Mouse (Mus musculus) forebrain, embryonic 14.5 days (tissue): Measurements from ENCODE around the gene Mdga1. TPM values are rescaled to one million over a fixed set of nuclear protein-coding genes. Genes with fewer than 3 reads are reported as not detected.

Experiments
- ATAC-seq: fragments of 200-750 bp; cut with Nextera tagmentation; 2 replicates; pipeline ENCODE4 v1.8.0; 2017; ENCODE audit warnings: mild to moderate bottlenecking, moderate library complexity
- DNase-seq: peaks from one replicate; pipeline ENCODE4 v3.0.0-alpha.2; 2015; ENCODE audit warnings: low spot score
- H3K27ac ChIP-seq: fragments of 300-500 bp; sonication (generic); 2 replicates; pipeline ENCODE4 v1.5.1; 2014; ENCODE audit warnings: low read depth, mild to moderate bottlenecking, control low read depth, low read length, moderate library complexity
- H3K27me3 ChIP-seq: fragments of 300-500 bp; sonication (generic); replicated peaks from 2 replicates; pipeline ENCODE4 v1.6.1; 2014; ENCODE audit warnings: low read length, control low read depth, mixed read lengths; ENCODE audit not compliant: control insufficient read depth, insufficient read depth
- H3K36me3 ChIP-seq: fragments of 300-500 bp; sonication (generic); 2 replicates; pipeline ENCODE4 v1.6.1; 2014; ENCODE audit warnings: low read length, control low read depth; ENCODE audit not compliant: control insufficient read depth, insufficient read depth
- H3K4me1 ChIP-seq: fragments of 300-500 bp; sonication (generic); 2 replicates; pipeline ENCODE4 v1.6.1; 2014; ENCODE audit warnings: antibody characterized with exemption, low read length, control low read depth; ENCODE audit not compliant: control insufficient read depth, insufficient read depth
- H3K4me2 ChIP-seq: fragments of 300-500 bp; sonication (generic); 2 replicates; pipeline ENCODE4 v1.6.1; 2014; ENCODE audit warnings: mild to moderate bottlenecking, control low read depth, low read length
- H3K4me3 ChIP-seq: fragments of 300-500 bp; sonication (generic); 2 replicates; pipeline ENCODE4 v1.5.1; 2014; ENCODE audit warnings: low read depth, low read length, control low read depth
- H3K9ac ChIP-seq: fragments of 300-500 bp; sonication (generic); 2 replicates; pipeline ENCODE4 v1.6.1; 2014; ENCODE audit warnings: mild to moderate bottlenecking, low read length, control low read depth, moderate library complexity
- H3K9me3 ChIP-seq: fragments of 300-500 bp; sonication (generic); replicated peaks from 2 replicates; pipeline ENCODE4 v1.6.1; 2016; ENCODE audit warnings: low read length, control low read depth, mixed read lengths; ENCODE audit not compliant: control insufficient read depth
- WGBS: fragments of 180-500 bp; shearing (Covaris S2); extraction: QIAGEN DNeasy Blood & Tissue Kit; methylation state at CpG from one replicate; pipeline ENCODE4 v1.1.7; 2014; 5-methylcytosine and 5-hydroxymethylcytosine counted together
- polyA plus RNA-seq: library from polyadenylated mRNA; unstranded; fragments of >200 nt; fragmentation: Nextera tagmentation; extraction: Ambion mirVana; gene quantifications from 2 replicates; pipeline ENCODE4 v1.2.1, GENCODE M21; 2014

Mdga1 gene
- 9.4 and 9.9 TPM in 2 replicates for polyA plus RNA-seq

GRCm38 (mm10) chr17:29970037-29970555 is at the start of gene Mdga1:
Gene Mdga1, minus strand, starts transcription at chr17:29970087.
- WGBS, result 71% methylated on average over 7 of the region's 7 CpGs

GRCm38 (mm10) chr17:30018927-30019610 is 49.2 kb upstream of the Mdga1 start:
- Histone ChIP-seq H3K27ac (0 out of 2 replicates have a peak overlapping the region, but pooled peaks have one; percentile 27), H3K9me3 (no peaks in the 10 kb centered on the region), H3K4me3 (no peak overlapping the region), H3K27me3 (no peaks in the 10 kb centered on the region), H3K9ac (no peak overlapping the region), H3K4me2 (no peak overlapping the region), H3K36me3 (no peaks in the 10 kb centered on the region), H3K4me1 (peaks cover 18% of the 10 kb centered on the region)
- ATAC-seq (no peak), DNase-seq (no peak)
- 85% methylated on average over 12 of the region's 12 CpGs for WGBS

More at GRCm38 (mm10) chr17:29970037-29970555, at the start of gene Mdga1:
- Histone ChIP-seq H3K9ac (no peak within 1 kb of the TSS), H3K27me3 (no peaks in the 10 kb centered on the region), H3K4me2 (no peak within 1 kb of the TSS), H3K9me3 (no peaks in the 10 kb centered on the region), H3K36me3 (no peaks in the 10 kb centered on the region), H3K27ac (no peak within 1 kb of the TSS), H3K4me1 (peaks cover 6% of the 10 kb centered on the region), H3K4me3 (no peak within 1 kb of the TSS)
- DNase-seq (no peak), ATAC-seq (no peak)

- Histone ChIP-seq H3K36me3 (no peaks in the 10 kb centered on the region), H3K4me2 (no peak overlapping the region), H3K4me1 (peaks cover 4% of the 10 kb centered on the region), H3K27ac (no peak overlapping the region), H3K4me3 (no peak overlapping the region), H3K27me3 (no peaks in the 10 kb centered on the region), H3K9ac (no peak overlapping the region), H3K9me3 (no peaks in the 10 kb centered on the region)
- DNase-seq (no peak), ATAC-seq (no peak)
- 94% methylated on average over 4 of the region's 4 CpGs for WGBS
Observed at GRCm38 (mm10) chr17:30014660-30015059, 44.8 kb upstream of the Mdga1 start.

- Histone ChIP-seq H3K36me3 (no peaks in the 10 kb centered on the region), H3K27ac (no peak overlapping the region), H3K4me3 (no peak overlapping the region), H3K9ac (peak overlapping the region; percentile 41; the same call in 1 of the 2 replicates), H3K4me2 (peak overlapping the region; percentile 78; the same call in 1 of the 2 replicates), H3K9me3 (no peaks in the 10 kb centered on the region), H3K27me3 (no peaks in the 10 kb centered on the region), H3K4me1 (peaks cover 31% of the 10 kb centered on the region)
- DNase-seq (no peak), ATAC-seq (no peak)
Observed at GRCm38 (mm10) chr17:30008392-30008791, 38.5 kb upstream of the Mdga1 start.

GRCm38 (mm10) chr17:30007883-30008282 is 38.0 kb upstream of the Mdga1 start:
- Histone ChIP-seq H3K27me3 (no peaks in the 10 kb centered on the region), H3K4me2 (peak overlapping the region; percentile 78; the same call in 1 of the 2 replicates), H3K9ac (peak overlapping the region; percentile 41; the same call in 1 of the 2 replicates), H3K9me3 (no peaks in the 10 kb centered on the region), H3K4me3 (no peak overlapping the region), H3K36me3 (no peaks in the 10 kb centered on the region), H3K27ac (no peak overlapping the region), H3K4me1 (peaks cover 31% of the 10 kb centered on the region)
- DNase-seq (no peak), ATAC-seq (no peak)
- 91% methylated on average over 6 of the region's 6 CpGs for WGBS

GRCm38 (mm10) chr17:30006877-30007276 is 37.0 kb upstream of the Mdga1 start:
- no peak for ATAC-seq
- no peaks in the 10 kb centered on the region for H3K36me3 ChIP-seq
- peaks cover 31% of the 10 kb centered on the region for H3K4me1 ChIP-seq
- H3K9ac ChIP-seq, result 0 out of 2 replicates have a peak overlapping the region, but pooled peaks have one; percentile 6
- 86% methylated on average over 2 of the region's 2 CpGs for WGBS
- no peak overlapping the region for H3K27ac ChIP-seq
- no peaks in the 10 kb centered on the region for H3K27me3 ChIP-seq
- peak overlapping the region; percentile 78 for H3K4me2 ChIP-seq
- no peaks in the 10 kb centered on the region for H3K9me3 ChIP-seq
- no peak for DNase-seq
- no peak overlapping the region for H3K4me3 ChIP-seq

GRCm38 (mm10) chr17:30005451-30005941 is 35.6 kb upstream of the Mdga1 start:
- DNase-seq (peak; percentile 32), ATAC-seq (no peak; the same call in 1 of the 2 replicates)
- H3K27ac ChIP-seq, result peak overlapping the region; percentile 100
- H3K4me3 ChIP-seq, result peak overlapping the region; percentile 95
- H3K27me3 ChIP-seq, result no peaks in the 10 kb centered on the region
- WGBS, result 0% methylated on average over 17 of the region's 19 CpGs
- H3K4me1 ChIP-seq, result peaks cover 31% of the 10 kb centered on the region
- H3K9me3 ChIP-seq, result no peaks in the 10 kb centered on the region
- no peaks in the 10 kb centered on the region for H3K36me3 ChIP-seq
- peak overlapping the region; percentile 98 for H3K9ac ChIP-seq
- peak overlapping the region; percentile 78 for H3K4me2 ChIP-seq

- Histone ChIP-seq H3K27ac (peak overlapping the region; percentile 100), H3K27me3 (no peaks in the 10 kb centered on the region), H3K36me3 (no peaks in the 10 kb centered on the region), H3K4me1 (peaks cover 31% of the 10 kb centered on the region), H3K9ac (peak overlapping the region; percentile 98), H3K4me3 (peak overlapping the region; percentile 95), H3K9me3 (no peaks in the 10 kb centered on the region), H3K4me2 (peak overlapping the region; percentile 78)
- DNase-seq, result no peak
- WGBS, result under 1% methylated on average over 26 of the region's 47 CpGs
- ATAC-seq, result peak; percentile 49; the same call in 1 of the 2 replicates
Observed at GRCm38 (mm10) chr17:30005103-30005443, 35.2 kb upstream of the Mdga1 start.
